Mouse (Mus musculus) stomach, embryonic 16.5 days (tissue): ENCODE measurements around the gene Gm20518. TPM values are rescaled to one million over a fixed set of nuclear protein-coding genes. Genes with fewer than 3 reads are reported as not detected.

Source experiments
- ATAC-seq: fragments of 200-750 bp; cut with Nextera tagmentation; 2 replicates; pipeline ENCODE4 v1.8.0; 2017; ENCODE audit warnings: moderate number of reproducible peaks, moderate TSS enrichment; ENCODE audit not compliant: insufficient read depth, low FRiP score
- H3K27ac ChIP-seq: fragments of 300-500 bp; sonication (generic); 2 replicates; pipeline ENCODE4 v1.5.1; 2014; ENCODE audit warnings: low read length
- H3K27me3 ChIP-seq: fragments of 300-500 bp; sonication (generic); 2 replicates; pipeline ENCODE4 v1.6.1; 2014; ENCODE audit warnings: low read length, control low read depth, mixed read lengths; ENCODE audit not compliant: control insufficient read depth, insufficient read depth
- H3K36me3 ChIP-seq: fragments of 300-500 bp; sonication (generic); 2 replicates; pipeline ENCODE4 v1.6.1; 2014; ENCODE audit warnings: low read length; ENCODE audit not compliant: control insufficient read depth, insufficient read depth
- H3K4me1 ChIP-seq: fragments of 300-500 bp; sonication (generic); 2 replicates; pipeline ENCODE4 v1.6.1; 2014; ENCODE audit warnings: low read length, control low read depth, mixed read lengths; ENCODE audit not compliant: control insufficient read depth, insufficient read depth
- H3K4me2 ChIP-seq: fragments of 300-500 bp; sonication (generic); 2 replicates; pipeline ENCODE4 v1.6.1; 2014; ENCODE audit warnings: low read depth, low read length, mixed read lengths
- H3K4me3 ChIP-seq: fragments of 300-500 bp; sonication (generic); replicated peaks from 2 replicates; pipeline ENCODE4 v1.5.1; 2014; ENCODE audit warnings: mild to moderate bottlenecking, low read length
- H3K9ac ChIP-seq: fragments of 300-500 bp; sonication (generic); 2 replicates; pipeline ENCODE4 v1.6.1; 2014; ENCODE audit warnings: low read length
- H3K9me3 ChIP-seq: fragments of 300-500 bp; sonication (generic); replicated peaks from 2 replicates; pipeline ENCODE4 v1.6.1; 2016; ENCODE audit warnings: low read length, control low read depth; ENCODE audit not compliant: control insufficient read depth
- WGBS: fragments of 180-500 bp; shearing (Covaris S2); extraction: QIAGEN DNeasy Blood & Tissue Kit; methylation state at CpG from one replicate; pipeline ENCODE4 v1.1.7; 2014; 5-methylcytosine and 5-hydroxymethylcytosine counted together
- polyA plus RNA-seq: library from polyadenylated mRNA; unstranded; fragments of >200 nt; fragmentation: Nextera tagmentation; extraction: Ambion mirVana; gene quantifications from 2 replicates; pipeline ENCODE4 v1.2.1, GENCODE M21; 2015

Gene Gm20518
- polyA plus RNA-seq, 1 experiment from 2014 or later = 0.32 TPM

DNA sequence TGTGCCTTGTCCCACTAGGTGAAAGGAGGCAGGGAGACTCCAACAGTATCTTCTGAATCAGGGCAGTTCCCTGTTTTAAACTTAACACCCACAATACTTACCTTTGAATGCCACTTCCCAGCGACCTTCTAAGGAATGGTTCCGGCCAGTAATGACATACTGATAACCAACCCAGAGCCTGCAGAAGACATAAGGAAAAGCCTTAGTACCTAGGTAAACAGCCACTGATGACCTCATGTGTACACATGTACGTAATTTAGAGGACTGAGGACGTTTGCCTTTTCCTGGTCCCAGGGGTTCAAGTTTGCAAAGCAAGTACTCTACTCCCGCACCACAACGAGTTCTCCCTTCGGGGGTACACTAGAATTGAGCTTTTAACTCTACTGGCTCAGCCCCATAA is 34.3 kb downstream of the Gm20518 start:
- peak; percentile 53; the same call in 1 of the 2 replicates for ATAC-seq
- Histone ChIP-seq H3K9ac (no peak overlapping the region), H3K27me3 (no peaks in the 10 kb centered on the region), H3K9me3 (no peaks in the 10 kb centered on the region), H3K27ac (no peak overlapping the region), H3K4me1 (no peaks in the 10 kb centered on the region), H3K4me2 (no peak overlapping the region), H3K36me3 (peaks cover 34% of the 10 kb centered on the region), H3K4me3 (no peak overlapping the region)
- WGBS = 82% methylated on average over 7 of the region's 7 CpGs

GRCm38 (mm10) chr16:17853263-17853662 is 38.2 kb downstream of the Gm20518 start:
- H3K27me3 ChIP-seq = no peaks in the 10 kb centered on the region
- no peak overlapping the region for H3K4me2 ChIP-seq
- no peak overlapping the region for H3K4me3 ChIP-seq
- no peak for ATAC-seq
- WGBS = 80% methylated on average over 2 of the region's 2 CpGs
- no peak overlapping the region for H3K9ac ChIP-seq
- H3K4me1 ChIP-seq = no peaks in the 10 kb centered on the region
- H3K36me3 ChIP-seq = peaks cover 23% of the 10 kb centered on the region
- no peaks in the 10 kb centered on the region for H3K9me3 ChIP-seq
- no peak overlapping the region for H3K27ac ChIP-seq

- ATAC-seq = no peak
- Histone ChIP-seq H3K4me2 (no peak overlapping the region), H3K4me3 (no peak overlapping the region), H3K27me3 (no peaks in the 10 kb centered on the region), H3K4me1 (no peaks in the 10 kb centered on the region), H3K27ac (no peak overlapping the region), H3K9ac (no peak overlapping the region), H3K36me3 (peaks cover 18% of the 10 kb centered on the region; the same call in 1 of the 2 replicates), H3K9me3 (no peaks in the 10 kb centered on the region)
- WGBS = 95% methylated on average over 1 of the region's 1 CpGs
Measured at GRCm38 (mm10) chr16:17851860-17852259, 39.6 kb downstream of the Gm20518 start.

GRCm38 (mm10) chr16:17851331-17851730 is 40.1 kb downstream of the Gm20518 start:
- no peak overlapping the region for H3K4me2 ChIP-seq
- no peaks in the 10 kb centered on the region for H3K4me1 ChIP-seq
- no peak overlapping the region for H3K9ac ChIP-seq
- no peaks in the 10 kb centered on the region for H3K27me3 ChIP-seq
- ATAC-seq = no peak
- H3K27ac ChIP-seq = no peak overlapping the region
- H3K4me3 ChIP-seq = no peak overlapping the region
- H3K9me3 ChIP-seq = no peaks in the 10 kb centered on the region
- 95% methylated on average over 5 of the region's 5 CpGs for WGBS
- H3K36me3 ChIP-seq = peaks cover 16% of the 10 kb centered on the region

DNA sequence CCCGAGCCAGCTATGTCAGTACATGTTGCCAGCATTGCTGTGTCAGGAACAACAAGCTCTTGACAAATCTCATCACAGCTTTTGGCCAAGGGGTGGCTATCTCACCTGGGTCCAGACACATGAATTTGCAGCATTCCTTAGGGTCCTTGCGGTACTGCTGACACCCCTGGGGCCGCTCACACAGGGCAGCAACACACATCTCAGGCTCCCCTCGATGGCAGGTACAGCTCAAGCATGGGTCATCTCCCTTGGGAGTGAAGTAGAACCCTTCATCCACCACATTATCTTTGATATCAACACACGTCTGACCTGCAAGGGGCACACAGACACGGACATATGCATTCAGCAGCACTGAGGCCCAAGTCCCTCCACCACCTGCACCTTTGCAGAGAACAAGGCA is 42.0 kb downstream of the Gm20518 start:
- H3K36me3 ChIP-seq = peaks cover 13% of the 10 kb centered on the region; the same call in 1 of the 2 replicates
- H3K9me3 ChIP-seq = no peaks in the 10 kb centered on the region
- no peak overlapping the region for H3K4me2 ChIP-seq
- H3K27me3 ChIP-seq = no peaks in the 10 kb centered on the region
- no peak for ATAC-seq
- no peaks in the 10 kb centered on the region for H3K4me1 ChIP-seq
- no peak overlapping the region for H3K4me3 ChIP-seq
- no peak overlapping the region for H3K27ac ChIP-seq
- H3K9ac ChIP-seq = no peak overlapping the region
- 78% methylated on average over 6 of the region's 6 CpGs for WGBS

DNA sequence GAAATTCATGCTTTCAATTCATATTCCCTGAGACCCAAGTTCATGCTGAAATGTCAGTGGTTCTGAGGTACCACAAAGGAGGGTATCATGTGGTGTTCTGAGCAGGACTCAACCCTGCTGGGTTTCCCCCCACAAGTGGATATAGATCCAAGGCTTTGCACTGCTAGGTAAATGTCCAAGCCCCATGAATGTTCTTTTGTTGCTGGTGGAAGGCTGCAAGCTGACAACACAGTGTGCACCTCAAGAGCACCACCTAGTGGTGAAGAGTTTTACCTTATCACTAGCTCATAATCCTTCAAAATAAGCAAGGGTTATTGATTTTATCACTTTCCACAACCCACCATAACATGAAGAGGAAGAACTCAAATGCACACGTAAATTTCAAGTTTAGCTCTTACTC is 42.5 kb downstream of the Gm20518 start:
- Histone ChIP-seq H3K4me1 (no peaks in the 10 kb centered on the region), H3K36me3 (peaks cover 11% of the 10 kb centered on the region; the same call in 1 of the 2 replicates), H3K9ac (no peak overlapping the region), H3K4me3 (no peak overlapping the region), H3K27ac (no peak overlapping the region), H3K9me3 (no peaks in the 10 kb centered on the region), H3K4me2 (no peak overlapping the region), H3K27me3 (no peaks in the 10 kb centered on the region)
- WGBS = 21% methylated on average over 1 of the region's 1 CpGs
- no peak for ATAC-seq

GRCm38 (mm10) chr16:17848431-17848830 is 43.0 kb downstream of the Gm20518 start:
- WGBS = 93% methylated on average over 6 of the region's 6 CpGs
- no peak for ATAC-seq
- no peak overlapping the region for H3K9ac ChIP-seq
- no peak overlapping the region for H3K4me2 ChIP-seq
- peaks cover 12% of the 10 kb centered on the region; the same call in 1 of the 2 replicates for H3K36me3 ChIP-seq
- H3K9me3 ChIP-seq = no peaks in the 10 kb centered on the region
- no peaks in the 10 kb centered on the region for H3K4me1 ChIP-seq
- H3K4me3 ChIP-seq = no peak overlapping the region
- no peaks in the 10 kb centered on the region for H3K27me3 ChIP-seq
- no peak overlapping the region for H3K27ac ChIP-seq

DNA sequence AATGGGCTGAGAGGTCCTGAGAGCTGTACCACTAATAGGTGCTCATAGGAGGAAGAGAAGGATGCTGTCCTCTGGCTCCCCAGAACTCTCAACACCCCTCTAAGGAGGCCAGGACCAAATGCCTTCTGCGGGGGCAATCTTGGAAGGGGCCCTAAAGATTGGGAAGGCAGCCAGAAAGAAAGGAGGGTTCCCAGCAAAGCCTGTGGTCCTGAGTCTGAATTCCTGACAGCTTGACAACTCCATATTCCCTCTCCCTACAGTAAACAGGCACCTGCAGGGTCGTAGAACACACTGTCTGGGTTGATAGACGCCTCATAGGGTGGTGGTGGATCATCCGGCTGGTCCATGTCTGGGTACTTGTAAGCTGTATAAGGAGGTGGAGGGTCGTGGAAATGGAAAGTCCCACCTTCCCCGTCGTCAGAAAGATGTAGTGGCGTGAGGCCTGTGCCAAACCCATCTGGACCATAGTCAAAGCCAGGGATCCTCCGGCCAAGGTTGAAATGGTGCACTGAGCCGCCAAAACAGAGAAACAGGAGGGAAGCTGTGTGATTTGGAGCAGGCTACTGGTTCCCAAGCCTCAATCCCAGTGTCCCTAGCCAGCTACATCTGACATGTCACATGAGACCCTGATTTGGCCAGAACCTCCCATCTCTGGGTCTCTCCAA is 47.6 kb downstream of the Gm20518 start:
- Histone ChIP-seq H3K4me2 (no peak overlapping the region), H3K4me3 (no peak overlapping the region), H3K9ac (no peak overlapping the region), H3K27ac (no peak overlapping the region), H3K9me3 (no peaks in the 10 kb centered on the region), H3K4me1 (no peaks in the 10 kb centered on the region), H3K36me3 (peaks cover 25% of the 10 kb centered on the region), H3K27me3 (no peaks in the 10 kb centered on the region)
- no peak for ATAC-seq
- WGBS = 89% methylated on average over 10 of the region's 10 CpGs

- H3K4me3 ChIP-seq = no peak overlapping the region
- ATAC-seq = no peak
- no peaks in the 10 kb centered on the region for H3K9me3 ChIP-seq
- WGBS = 91% methylated on average over 7 of the region's 7 CpGs
- no peak overlapping the region for H3K9ac ChIP-seq
- no peaks in the 10 kb centered on the region; the same call in 1 of the 2 replicates for H3K27me3 ChIP-seq
- peaks cover 25% of the 10 kb centered on the region for H3K36me3 ChIP-seq
- H3K4me1 ChIP-seq = no peaks in the 10 kb centered on the region
- no peak overlapping the region for H3K4me2 ChIP-seq
- no peak overlapping the region for H3K27ac ChIP-seq
Measured at GRCm38 (mm10) chr16:17842437-17842836, 49.0 kb downstream of the Gm20518 start.
